Mouse (Mus musculus) kidney, postnatal 25 days (tissue): ENCODE data around the gene Bbs5.
"Not testable (repeated sequence)": the region's sequence is repeated elsewhere in the genome, so short reads cannot be mapped to it uniquely, and the experiment has no call there.

ENCODE experiments used
- DNase-seq, 2 experiments: peaks; one replicate each; pipeline ENCODE4 v3.0.0; 2021; ENCODE audit warnings: mixed read lengths in 2 of 2

Bbs5 gene

GRCm38 (mm10) chr2:69646726-69647490 is at the start of gene Bbs5:
Bbs5 (plus strand) TSS chr2:69647171.
- DNase-seq = peak; percentile 94 to 96

- peak; percentile 45 to 67 for DNase-seq
Measured at GRCm38 (mm10) chr2:69603726-69604393, 43.1 kb upstream of the Bbs5 start.

- peak in 1 of 2 experiments; percentile 58 for DNase-seq
Measured at GRCm38 (mm10) chr2:69606621-69607020, 40.4 kb upstream of the Bbs5 start.

- peak; percentile 42 to 70 for DNase-seq
Measured at GRCm38 (mm10) chr2:69612237-69612636, 34.7 kb upstream of the Bbs5 start.

GRCm38 (mm10) chr2:69612716-69613115 is 34.3 kb upstream of the Bbs5 start:
- no peak for DNase-seq

GRCm38 (mm10) chr2:69613237-69613636 is 33.7 kb upstream of the Bbs5 start:
- peak; percentile 49 to 69 for DNase-seq

- DNase-seq = peak in 1 of 2 experiments; percentile 21
Measured at GRCm38 (mm10) chr2:69618336-69618735, 28.6 kb upstream of the Bbs5 start.

GRCm38 (mm10) chr2:69619286-69619685 is 27.7 kb upstream of the Bbs5 start:
- peak in 1 of 2 experiments; percentile 21 for DNase-seq

- no peak for DNase-seq
Measured at GRCm38 (mm10) chr2:69629215-69629614, 17.8 kb upstream of the Bbs5 start.

- DNase-seq = no peak
Measured at GRCm38 (mm10) chr2:69629914-69630313, 17.1 kb upstream of the Bbs5 start.

GRCm38 (mm10) chr2:69630792-69631191 is 16.2 kb upstream of the Bbs5 start:
- no peak for DNase-seq

- peak in 1 of 2 experiments; percentile 34 for DNase-seq
Measured at GRCm38 (mm10) chr2:69631449-69631848, 15.5 kb upstream of the Bbs5 start.

- peak; percentile 65 to 67 for DNase-seq
Measured at GRCm38 (mm10) chr2:69635064-69635701, 11.8 kb upstream of the Bbs5 start.

- peak; percentile 62 to 75 for DNase-seq
Measured at GRCm38 (mm10) chr2:69635807-69636206, 11.2 kb upstream of the Bbs5 start.

GRCm38 (mm10) chr2:69637989-69638388 is 9.0 kb upstream of the Bbs5 start:
- not testable (repeated sequence) for DNase-seq

- DNase-seq = peak; percentile 71 to 83
Measured at GRCm38 (mm10) chr2:69640100-69640499, 6.9 kb upstream of the Bbs5 start.

- no peak for DNase-seq
Measured at GRCm38 (mm10) chr2:69644968-69645617, 1.9 kb upstream of the Bbs5 start.

GRCm38 (mm10) chr2:69649716-69650115 is 2.7 kb downstream of the Bbs5 start:
- DNase-seq = no peak

- no peak for DNase-seq
Measured at GRCm38 (mm10) chr2:69659326-69659725, 12.4 kb downstream of the Bbs5 start.

- no peak for DNase-seq
Measured at GRCm38 (mm10) chr2:69663827-69664476, 17.0 kb downstream of the Bbs5 start.

- no peak for DNase-seq
Measured at GRCm38 (mm10) chr2:69667656-69668055, 20.7 kb downstream of the Bbs5 start.

- no peak for DNase-seq
Measured at GRCm38 (mm10) chr2:69668414-69668813, 21.4 kb downstream of the Bbs5 start.

GRCm38 (mm10) chr2:69669853-69670252 is 22.9 kb downstream of the Bbs5 start, which contains the start of gene Klhl41:
Klhl41 (plus strand) TSS chr2:69670120.
- no peak for DNase-seq
